Mouse (Mus musculus) erythroblast, adult 5-6 weeks (primary cell): ENCODE results near the gene Tmem63b. TPM values are rescaled to one million over a fixed set of nuclear protein-coding genes. Genes with fewer than 3 reads are reported as not detected.
"Not testable (repeated sequence)": the region's sequence is repeated elsewhere in the genome, so short reads cannot be mapped to it uniquely, and the experiment has no call there.

Experiments
- ATAC-seq: replicated peaks from 2 replicates; pipeline ENCODE4 v1.8.0; 2016; ENCODE audit warnings: moderate number of reproducible peaks, mild to moderate bottlenecking, moderate TSS enrichment, inconsistent platforms; ENCODE audit not compliant: poor library complexity, low FRiP score, severe bottlenecking
- total RNA-seq, 2 experiments: library from RNA; stranded (forward) in 1 of 2; stranded (reverse) in 1 of 2; fragments of 150-400 nt in 1 of 2; fragments of 200-764, 138-1000 nt in 1 of 2; gene quantifications; 2 replicates each; pipeline versions ENCODE4 v1.2.3 to v1.2.4; 2015 to 2017; ENCODE audit warnings: low replicate concordance in 2 of 2

The Tmem63b gene
- total RNA-seq, 2 experiments from 2014 or later, result 0.43 to 5.2 TPM

DNA sequence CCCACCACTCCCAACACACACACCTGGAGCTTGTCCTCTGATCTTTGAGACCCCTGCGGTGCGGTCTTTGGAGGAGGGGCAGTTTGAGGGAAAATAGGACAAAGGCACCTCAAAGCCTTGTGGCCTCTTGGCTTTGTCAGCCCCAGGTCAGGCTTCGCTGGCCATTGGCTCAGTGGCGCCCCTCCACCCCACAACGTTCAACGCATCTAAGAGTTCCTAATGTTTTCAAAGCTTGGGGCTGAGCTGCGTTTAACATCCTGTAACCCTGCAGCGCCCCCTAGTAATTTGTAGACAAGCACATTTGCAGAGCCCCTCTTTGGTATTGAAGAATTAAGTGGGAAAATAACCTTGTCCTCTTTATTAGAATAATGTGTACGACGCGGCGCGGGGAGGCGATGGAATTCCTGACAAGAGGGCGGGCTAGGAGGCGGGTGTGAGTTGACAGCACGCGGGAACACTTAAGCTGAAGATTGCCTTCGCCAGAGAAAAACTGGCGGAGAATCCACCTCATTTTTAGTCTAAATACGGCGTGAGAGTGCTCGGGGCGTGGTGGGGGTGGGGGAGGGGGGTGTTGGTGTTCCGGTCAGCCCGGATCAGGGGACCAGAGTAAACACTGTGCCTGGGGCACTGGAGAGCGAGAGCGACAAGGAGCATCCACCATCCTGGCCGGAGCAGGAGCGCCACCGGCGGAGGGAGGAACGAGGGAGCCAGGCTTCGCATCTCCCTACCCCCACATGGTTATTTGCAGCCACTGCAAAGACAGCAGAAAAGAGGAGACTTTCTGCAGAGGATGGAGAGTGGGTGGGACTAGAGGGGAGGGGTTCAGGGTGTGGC is 56.6 kb downstream of the Tmem63b start:
- no peak for ATAC-seq

- no peak for ATAC-seq
These were observed 57.5 kb downstream of the Tmem63b start for GRCm38 (mm10) chr17:45628885-45629855.

DNA sequence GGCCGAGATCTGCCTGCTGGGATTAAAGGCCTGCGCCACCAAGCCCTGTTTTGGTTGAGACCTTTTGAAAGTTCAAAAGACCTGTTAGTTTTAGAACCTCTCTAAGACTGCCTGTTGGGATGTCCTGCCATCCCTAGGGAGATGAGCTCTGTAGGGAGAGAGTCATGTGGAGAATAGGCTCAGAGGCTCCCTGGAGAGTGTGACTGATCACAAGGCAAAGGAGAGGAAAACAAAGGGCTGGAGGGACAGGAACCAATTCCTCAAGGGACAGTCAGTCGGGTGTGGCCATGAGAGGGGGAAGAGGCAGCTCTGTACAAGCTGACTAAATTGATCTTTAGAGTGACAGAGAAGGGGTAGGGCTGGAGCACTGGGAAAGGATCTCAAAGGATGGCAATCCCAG is 58.5 kb downstream of the Tmem63b start:
- ATAC-seq, result no peak

- peak; percentile 79 for ATAC-seq
These were observed 60.0 kb downstream of the Tmem63b start for GRCm38 (mm10) chr17:45626577-45627134.

GRCm38 (mm10) chr17:45623425-45623824 is 63.3 kb downstream of the Tmem63b start:
- not testable (repeated sequence) for ATAC-seq

- ATAC-seq, result no peak
These were observed 67.1 kb downstream of the Tmem63b start for GRCm38 (mm10) chr17:45619386-45620256.

- no peak for ATAC-seq
These were observed 67.7 kb downstream of the Tmem63b start for GRCm38 (mm10) chr17:45618941-45619385.

DNA sequence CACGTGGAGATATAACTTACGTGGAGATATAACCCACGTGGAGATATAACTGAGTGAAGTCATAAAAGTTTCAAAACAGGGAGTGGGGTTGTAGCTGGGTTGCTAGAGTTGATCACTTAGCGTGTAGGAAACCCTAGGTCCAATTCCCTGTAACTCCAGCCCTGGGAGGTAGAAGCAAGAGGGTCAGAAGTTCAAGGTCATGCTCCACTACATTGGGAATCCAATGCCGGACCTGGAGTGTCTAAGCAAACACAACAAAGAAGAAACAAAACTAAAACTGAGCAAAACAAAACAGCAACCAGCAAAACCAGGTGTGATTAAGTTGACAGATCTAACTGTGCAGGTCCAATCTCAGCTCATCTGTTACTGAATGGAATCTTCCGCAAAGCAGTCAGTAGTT is 69.0 kb downstream of the Tmem63b start:
- no peak for ATAC-seq

- ATAC-seq, result no peak
These were observed 70.0 kb downstream of the Tmem63b start for GRCm38 (mm10) chr17:45616679-45617078.

GRCm38 (mm10) chr17:45616046-45616650 is 70.6 kb downstream of the Tmem63b start:
- no peak for ATAC-seq

DNA sequence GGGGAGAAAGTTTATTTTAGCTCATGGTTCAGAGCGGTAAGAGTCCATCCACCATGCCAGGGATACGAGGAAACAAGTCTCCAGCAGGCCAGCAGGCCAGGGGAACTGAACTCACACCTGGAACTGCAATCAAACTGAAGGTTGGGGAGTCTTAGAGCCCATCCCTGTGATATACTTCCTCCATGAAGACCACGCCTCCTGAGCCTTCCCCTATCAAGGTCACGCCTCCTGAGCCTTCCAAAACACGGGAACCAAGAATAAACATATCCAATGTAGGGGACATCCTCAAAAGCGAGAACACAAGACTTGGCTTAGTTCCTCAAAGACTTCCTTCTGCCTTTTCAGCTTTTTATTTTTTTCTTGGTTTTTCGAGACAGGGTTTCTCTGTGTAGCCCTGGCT is 73.8 kb downstream of the Tmem63b start:
- no peak for ATAC-seq

GRCm38 (mm10) chr17:45612008-45612407 is 74.7 kb downstream of the Tmem63b start:
- ATAC-seq, result no peak

Other genes starting within 250 kb of the Tmem63b start
- not detected in 2 replicates for gene Spats1, start 211.5 kb downstream of the Tmem63b start, total RNA-seq (2015; ENCODE audit: low replicate concordance)
- gene Spats1, start 211.5 kb downstream of the Tmem63b start, total RNA-seq (2017; ENCODE audit: low replicate concordance), result 1.4 and 5.6 TPM in 2 replicates
- gene Aars2, start 180.1 kb downstream of the Tmem63b start, total RNA-seq (2015; ENCODE audit: low replicate concordance), result 2.7 TPM in 1 of 2 replicates, not detected in the other
- gene Aars2, start 180.1 kb downstream of the Tmem63b start, total RNA-seq (2017; ENCODE audit: low replicate concordance), result 1.5 and 3.7 TPM in 2 replicates
- gene Tcte1, start 163.5 kb downstream of the Tmem63b start, total RNA-seq (2015; ENCODE audit: low replicate concordance), result not detected in 2 replicates
- not detected in 2 replicates for gene Tcte1, start 163.5 kb downstream of the Tmem63b start, total RNA-seq (2017; ENCODE audit: low replicate concordance)
- not detected in 2 replicates for gene Tmem151b, start 137.2 kb downstream of the Tmem63b start, total RNA-seq (2015; ENCODE audit: low replicate concordance)
- not detected in 2 replicates for gene Tmem151b, start 137.2 kb downstream of the Tmem63b start, total RNA-seq (2017; ENCODE audit: low replicate concordance)
- gene Nfkbie, start 131.2 kb downstream of the Tmem63b start, total RNA-seq (2015; ENCODE audit: low replicate concordance), result 1.5 and 1.7 TPM in 2 replicates
- gene Nfkbie, start 131.2 kb downstream of the Tmem63b start, total RNA-seq (2017; ENCODE audit: low replicate concordance), result 1.1 and 1.5 TPM in 2 replicates
- gene Slc35b2, start 123.0 kb downstream of the Tmem63b start, total RNA-seq (2015; ENCODE audit: low replicate concordance), result 16.5 and 25.2 TPM in 2 replicates
- gene Slc35b2, start 123.0 kb downstream of the Tmem63b start, total RNA-seq (2017; ENCODE audit: low replicate concordance), result 2.2 and 21.7 TPM in 2 replicates
- 192 and 222 TPM in 2 replicates for gene Hsp90ab1, start 113.6 kb downstream of the Tmem63b start, total RNA-seq (2015; ENCODE audit: low replicate concordance)
- 246 and 293 TPM in 2 replicates for gene Hsp90ab1, start 113.6 kb downstream of the Tmem63b start, total RNA-seq (2017; ENCODE audit: low replicate concordance)
- 15.9 and 34.5 TPM in 2 replicates for gene Slc29a1, start 87.3 kb downstream of the Tmem63b start, total RNA-seq (2015; ENCODE audit: low replicate concordance)
- gene Slc29a1, start 87.3 kb downstream of the Tmem63b start, total RNA-seq (2017; ENCODE audit: low replicate concordance), result 32.9 and 46.5 TPM in 2 replicates
- not detected in 2 replicates for gene Mymx, start 84.8 kb downstream of the Tmem63b start, total RNA-seq (2015; ENCODE audit: low replicate concordance)
- gene Mymx, start 84.8 kb downstream of the Tmem63b start, total RNA-seq (2017; ENCODE audit: low replicate concordance), result not detected in 2 replicates
- gene Capn11, start 27.6 kb downstream of the Tmem63b start, total RNA-seq (2015; ENCODE audit: low replicate concordance), result 0.96 and 1.0 TPM in 2 replicates
- gene Capn11, start 27.6 kb downstream of the Tmem63b start, total RNA-seq (2017; ENCODE audit: low replicate concordance), result 0.94 and 0.98 TPM in 2 replicates
- 7.3 and 12.5 TPM in 2 replicates for gene Mrpl14, start 583 bp downstream of the Tmem63b start, total RNA-seq (2015; ENCODE audit: low replicate concordance)
- 3.4 and 12.0 TPM in 2 replicates for gene Mrpl14, start 583 bp downstream of the Tmem63b start, total RNA-seq (2017; ENCODE audit: low replicate concordance)
- not detected in 2 replicates for gene 1600014C23Rik, start 46.9 kb upstream of the Tmem63b start, total RNA-seq (2015; ENCODE audit: low replicate concordance)
- not detected in 2 replicates for gene 1600014C23Rik, start 46.9 kb upstream of the Tmem63b start, total RNA-seq (2017; ENCODE audit: low replicate concordance)